Mouse (Mus musculus): ENCODE measurements at regions not wholly inside any gene's neighbourhood (a gene's known extent, or its start where the extent isn't known, plus 50 kb on each side); places are given as distances from the start of the nearest gene placed in this dataset.

- no peak for DNase-seq
Observed at GRCm38 (mm10) chrX:9738904-9739303, 76.1 kb upstream of the Dynlt3 start.

GRCm38 (mm10) chrX:9742518-9742917, 79.7 kb upstream of the Dynlt3 start:
- no peak for DNase-seq

GRCm38 (mm10) chrX:9747305-9747938, 84.6 kb upstream of the Dynlt3 start:
- peak; percentile 63 for DNase-seq

GRCm38 (mm10) chrX:9752954-9753572, 90.3 kb upstream of the Dynlt3 start:
- DNase-seq: no peak

GRCm38 (mm10) chrX:9769540-9769939, 77.2 kb upstream of the Hypm start:
- DNase-seq: no peak

- DNase-seq: no peak
Observed at GRCm38 (mm10) chrX:9777498-9777897, 69.2 kb upstream of the Hypm start.

- DNase-seq: no peak
Observed at GRCm38 (mm10) chrX:9789542-9789941, 57.2 kb upstream of the Hypm start.
